Mouse (Mus musculus): ENCODE measurements around the gene Ddx10.

The Ddx10 gene

GRCm38 (mm10) chr9:53247953-53248397 lies at the start of gene Ddx10:
Gene Ddx10, minus strand, starts transcription at chr9:53248053.
- peak; percentile 100 for DNase-seq (ENCODE audit: low read depth)

DNA sequence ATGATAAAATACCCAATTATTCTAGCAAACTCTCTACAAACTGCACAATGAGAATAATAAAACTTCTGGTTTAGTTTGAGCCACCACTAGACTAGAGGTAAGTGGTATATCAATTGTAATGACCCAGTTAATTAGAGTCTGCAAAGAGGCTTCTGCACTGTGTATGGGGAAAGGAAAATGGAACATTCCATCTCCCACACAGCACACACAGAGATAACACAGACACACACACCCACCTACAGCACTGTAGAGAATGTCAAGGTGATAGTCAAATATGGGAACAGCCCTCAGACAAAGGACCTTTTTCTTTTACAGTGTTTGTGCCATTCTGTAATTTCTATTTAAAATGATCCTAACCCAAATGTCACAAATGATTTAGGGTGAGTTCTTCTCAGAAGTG lies 45.0 kb upstream of the Ddx10 start:
- DNase-seq (ENCODE audit: low read depth) = no peak

DNA sequence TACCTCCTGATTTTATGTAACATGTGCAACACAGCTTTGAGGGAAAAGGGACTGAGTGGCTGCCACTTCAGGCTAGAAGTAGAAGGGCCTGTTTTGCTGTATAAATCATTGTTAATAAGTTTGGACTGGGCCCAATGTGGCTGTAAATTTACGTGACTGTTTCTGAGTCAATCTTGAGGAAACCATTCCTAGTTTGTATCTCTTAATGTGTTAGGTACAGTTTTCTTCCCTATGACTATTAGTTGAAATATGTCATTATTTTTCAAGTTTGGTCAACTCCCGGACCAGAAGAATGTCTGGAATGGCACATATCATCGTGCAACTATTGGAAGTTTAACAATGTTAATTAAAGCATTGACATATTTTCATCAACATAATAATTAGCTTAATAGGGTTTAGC lies 42.2 kb upstream of the Ddx10 start:
- DNase-seq (ENCODE audit: low read depth) = no peak

- no peak for DNase-seq (ENCODE audit: low read depth)
Measured at GRCm38 (mm10) chr9:53286793-53287192, 38.9 kb upstream of the Ddx10 start.

DNA sequence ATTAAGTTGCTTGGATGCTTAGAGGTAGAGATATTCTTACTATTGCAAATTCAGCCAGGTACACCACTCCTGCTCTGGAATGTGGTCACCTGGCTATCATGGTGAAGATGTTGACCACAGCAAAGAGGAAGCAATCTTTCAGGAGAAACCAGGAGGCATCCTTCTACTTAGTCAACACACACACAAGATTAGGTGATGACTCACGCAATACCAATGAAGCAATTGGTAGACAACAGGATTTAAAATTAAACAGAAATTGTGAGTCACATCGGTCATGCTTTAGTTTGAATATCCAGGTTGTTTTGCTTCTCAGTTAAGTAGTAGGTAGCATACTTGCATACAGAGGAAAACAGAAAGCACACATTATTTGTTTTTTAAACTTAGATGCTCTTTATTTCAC lies 31.1 kb upstream of the Ddx10 start:
- DNase-seq (ENCODE audit: low read depth) = no peak

DNA sequence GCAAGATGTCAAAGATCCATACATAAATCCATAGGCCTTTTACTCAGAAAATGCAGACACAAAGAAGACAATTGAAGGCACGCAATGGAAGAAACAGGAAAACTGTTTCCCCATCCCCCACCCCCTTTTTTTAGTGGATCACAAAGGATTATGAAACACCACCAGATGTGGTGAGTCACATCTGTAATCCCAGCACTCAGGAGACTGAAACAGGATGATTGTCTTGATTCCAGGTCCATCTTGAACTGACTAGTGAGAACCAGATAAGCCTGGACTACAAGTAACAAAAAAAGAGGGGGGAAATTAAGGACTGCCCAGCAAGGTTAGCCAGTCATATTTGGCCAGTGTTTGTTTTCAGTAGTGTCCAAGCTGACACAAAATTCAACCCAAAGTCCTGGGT lies 28.5 kb upstream of the Ddx10 start:
- no peak for DNase-seq (ENCODE audit: low read depth)

DNA sequence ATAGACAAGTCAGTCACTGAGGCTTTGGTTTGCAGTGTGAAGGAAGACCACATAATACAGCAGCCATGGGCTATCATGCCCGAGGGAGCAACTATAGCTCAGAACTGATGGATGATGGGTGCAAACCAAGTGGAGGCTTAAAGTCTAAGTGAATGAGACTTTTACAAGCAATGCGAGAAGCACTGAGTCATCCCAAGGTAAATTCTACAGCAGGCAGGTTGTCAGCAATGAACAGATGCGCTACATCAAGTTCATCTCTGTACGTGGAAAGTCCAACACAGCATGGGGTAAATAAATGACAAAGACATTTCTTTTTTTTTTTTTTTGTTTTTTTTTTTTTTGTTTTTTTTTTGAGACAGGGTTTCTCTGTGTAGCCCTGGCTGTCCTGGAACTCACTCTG lies 24.9 kb upstream of the Ddx10 start:
- DNase-seq (ENCODE audit: low read depth) = no peak

DNA sequence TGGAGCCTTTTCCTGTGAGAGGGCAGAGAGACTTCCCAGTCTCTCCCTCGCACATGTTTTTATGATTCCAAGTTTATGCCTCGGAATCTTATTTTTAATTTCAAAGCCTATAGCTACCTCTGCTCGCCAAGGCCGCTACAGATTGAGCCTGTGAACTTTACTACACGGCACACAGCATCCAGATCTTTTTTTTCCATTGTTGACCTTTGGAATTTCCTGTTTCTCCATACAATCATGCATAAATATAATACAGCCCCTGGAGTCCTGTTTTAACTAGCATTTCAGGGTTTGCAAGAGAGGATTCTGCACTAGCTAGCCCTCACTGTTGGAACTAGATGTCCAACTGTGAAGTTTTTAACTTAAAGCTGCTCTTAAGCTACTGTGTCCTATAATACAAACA lies 24.4 kb upstream of the Ddx10 start:
- no peak for DNase-seq (ENCODE audit: low read depth)

DNA sequence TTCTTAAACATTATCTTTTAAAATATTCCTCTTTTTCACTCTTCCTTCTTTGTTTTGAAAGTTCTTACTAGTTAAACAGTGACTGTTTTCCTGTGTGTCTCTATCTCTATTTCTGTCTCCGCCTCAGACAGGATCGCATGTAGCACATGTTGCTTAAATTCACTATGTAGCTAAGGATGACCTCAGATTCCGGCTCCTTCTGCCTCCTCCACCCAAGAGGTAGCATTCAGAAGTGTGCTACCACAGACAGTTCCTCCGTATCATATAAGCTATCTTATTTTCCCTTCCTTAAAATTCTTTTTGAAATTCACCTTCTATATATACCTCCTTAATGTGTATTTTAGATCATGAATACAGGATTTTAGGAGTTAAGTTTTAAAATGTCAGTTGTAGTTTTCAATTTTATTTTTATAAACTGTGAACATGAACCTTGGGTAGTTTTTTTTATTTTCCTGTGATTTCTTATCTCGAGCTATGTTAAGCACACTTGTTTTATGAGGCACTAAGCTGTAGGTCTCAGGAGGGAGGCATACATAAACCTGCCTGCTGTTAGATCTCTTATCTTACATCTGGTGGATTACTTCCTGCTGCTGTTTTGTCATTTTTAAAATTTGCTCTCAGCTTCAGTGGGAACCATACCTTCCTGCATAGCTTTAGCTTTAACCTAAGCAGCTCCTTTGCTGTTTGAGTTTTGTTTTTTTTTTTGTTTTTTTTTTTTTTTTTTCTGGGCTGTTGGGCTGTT lies 23.6 kb upstream of the Ddx10 start:
- peak; percentile 31 for DNase-seq (ENCODE audit: low read depth)

DNA sequence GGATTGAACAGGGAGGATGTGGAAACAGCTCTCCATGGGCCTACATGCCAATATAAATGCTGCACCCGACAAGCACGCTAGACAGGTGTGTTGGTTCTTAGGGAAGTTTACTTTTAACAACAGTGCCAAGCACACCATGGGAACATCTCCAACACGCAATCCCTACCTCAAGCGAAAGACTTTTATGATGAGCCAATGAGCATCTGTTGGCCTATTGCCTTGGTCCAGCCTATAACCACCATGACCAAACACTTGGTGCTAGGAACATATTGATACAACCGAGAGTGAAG lies 21.6 kb upstream of the Ddx10 start:
- DNase-seq (ENCODE audit: low read depth) = no peak

GRCm38 (mm10) chr9:53268731-53269465 lies 21.0 kb upstream of the Ddx10 start:
- peak; percentile 22 for DNase-seq (ENCODE audit: low read depth)

DNA sequence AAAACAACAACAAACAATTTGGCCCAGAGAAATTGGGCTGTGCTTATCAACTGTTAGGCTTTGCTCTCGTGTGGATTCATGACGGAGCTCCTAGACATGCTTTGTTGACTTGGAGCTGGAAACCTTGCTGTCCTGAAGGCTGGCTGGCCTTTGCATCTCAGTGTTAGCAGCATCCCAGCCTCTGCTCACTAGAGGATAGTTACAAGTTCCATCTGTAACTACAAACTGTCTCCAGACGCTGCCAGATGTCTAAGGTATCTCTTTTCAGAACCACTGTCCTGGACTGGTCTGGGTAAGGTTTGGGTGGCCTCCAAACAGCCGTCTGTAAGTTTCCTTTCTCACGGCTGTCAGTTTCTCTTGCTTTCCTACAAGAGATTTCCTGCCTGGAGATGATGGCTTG lies 20.2 kb upstream of the Ddx10 start:
- no peak for DNase-seq (ENCODE audit: low read depth)

- no peak for DNase-seq (ENCODE audit: low read depth)
Measured at GRCm38 (mm10) chr9:53265589-53265988, 17.7 kb upstream of the Ddx10 start.

DNA sequence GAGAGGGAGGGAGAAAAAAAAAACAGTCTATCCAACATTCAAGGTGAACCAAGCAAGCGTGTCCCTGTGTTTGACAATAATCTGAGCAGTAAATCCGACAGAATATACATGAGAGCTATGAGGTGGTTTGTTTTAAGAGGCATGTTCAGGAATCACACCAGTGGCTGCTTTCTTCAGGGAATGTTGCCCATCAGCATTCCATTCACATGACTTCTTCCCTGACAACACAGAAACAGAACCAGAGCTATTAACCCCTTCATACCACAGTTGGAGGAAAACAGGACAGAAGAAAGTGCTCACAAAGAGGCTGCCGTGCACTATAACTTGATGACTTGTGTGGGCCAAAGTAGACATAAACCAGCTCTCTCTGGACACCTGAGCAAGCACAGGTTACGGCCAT lies 16.5 kb upstream of the Ddx10 start:
- no peak for DNase-seq (ENCODE audit: low read depth)

- DNase-seq (ENCODE audit: low read depth) = no peak
Measured at GRCm38 (mm10) chr9:53258199-53258598, 10.3 kb upstream of the Ddx10 start.

DNA sequence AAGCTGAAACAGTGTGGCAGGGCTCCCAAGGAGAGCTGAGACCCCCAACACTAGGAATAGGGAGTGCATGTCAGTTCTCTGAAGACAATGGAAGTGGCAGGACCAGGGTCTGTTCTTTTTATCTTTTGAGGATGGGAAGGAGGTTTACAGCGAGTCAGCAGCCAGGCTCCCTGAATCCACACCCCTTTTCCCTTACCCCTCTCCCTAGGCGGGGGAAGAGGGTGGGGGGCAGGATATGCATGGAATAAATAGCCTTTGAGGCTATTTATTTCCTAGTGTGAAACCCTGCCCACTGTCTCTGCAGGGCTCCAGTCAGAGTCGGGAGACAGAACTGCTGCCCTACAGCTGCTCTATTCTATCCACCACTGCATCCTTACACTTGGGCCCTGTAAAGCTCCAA lies 9.9 kb upstream of the Ddx10 start:
- DNase-seq (ENCODE audit: low read depth) = no peak

- no peak for DNase-seq (ENCODE audit: low read depth)
Measured at GRCm38 (mm10) chr9:53256690-53257305, 8.9 kb upstream of the Ddx10 start.

- DNase-seq (ENCODE audit: low read depth) = peak; percentile 88
Measured at GRCm38 (mm10) chr9:53254368-53254767, 6.5 kb upstream of the Ddx10 start.

DNA sequence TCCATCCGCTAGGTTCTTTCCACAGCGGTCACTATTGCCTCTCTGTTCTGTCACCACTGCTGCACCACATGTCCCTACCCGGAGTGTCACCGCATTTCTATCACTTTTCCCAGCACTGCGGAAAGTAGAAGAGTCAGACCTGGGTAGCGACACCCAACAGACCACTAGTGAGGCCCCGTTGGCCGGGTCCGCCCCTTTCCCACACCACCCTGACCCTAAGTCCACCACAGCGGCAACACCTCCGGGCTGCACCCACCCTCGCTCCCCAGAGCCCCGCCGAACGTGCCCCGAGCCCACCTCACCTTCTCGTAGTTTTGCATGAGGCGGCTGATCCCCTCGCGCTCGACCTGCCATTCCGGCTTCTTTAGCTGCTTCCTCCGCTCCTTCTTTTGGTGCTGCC lies 337 bp downstream of the Ddx10 start:
- DNase-seq (ENCODE audit: low read depth) = peak; percentile 61

GRCm38 (mm10) chr9:53218181-53218580 lies 29.7 kb downstream of the Ddx10 start:
- peak; percentile 14 for DNase-seq (ENCODE audit: low read depth)

- no peak for DNase-seq (ENCODE audit: low read depth)
Measured at GRCm38 (mm10) chr9:53208283-53208682, 39.6 kb downstream of the Ddx10 start.

DNA sequence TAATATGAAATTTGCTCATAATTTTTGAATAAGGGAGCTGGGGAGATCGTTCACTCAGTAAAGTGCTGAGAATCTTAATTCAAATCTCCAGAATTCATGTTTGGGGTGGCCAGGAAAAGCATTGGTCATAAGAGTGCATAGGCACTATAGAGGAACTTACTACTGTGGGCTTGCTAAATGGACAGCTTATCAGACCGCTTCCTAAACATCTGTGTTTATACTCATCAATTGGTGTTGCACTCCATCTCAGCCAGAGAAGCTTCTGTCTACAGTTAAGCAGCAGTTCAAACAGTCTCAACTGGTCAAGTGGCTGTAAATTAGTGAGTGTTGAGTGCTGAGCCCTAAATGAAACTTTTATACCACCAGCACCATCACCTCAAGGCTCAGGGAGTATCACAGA lies 73.3 kb downstream of the Ddx10 start:
- no peak for DNase-seq (ENCODE audit: low read depth)

GRCm38 (mm10) chr9:53173258-53173657 lies 74.6 kb downstream of the Ddx10 start:
- no peak for DNase-seq (ENCODE audit: low read depth)

Data from induced T-regulatory cell, adult 2 months (primary cell).